Mouse (Mus musculus) bone marrow macrophage, adult 2 months (primary cell): Measurements from ENCODE around the gene Gbp3.

Experiments
- CTCF ChIP-seq: IDR thresholded peaks from 2 replicates; pipeline ENCODE4 v1.5.1; 2012; ENCODE audit warnings: low read depth, mild to moderate bottlenecking, low read length, moderate library complexity
- POLR2A ChIP-seq: IDR thresholded peaks from 2 replicates; pipeline ENCODE4 v1.6.1; 2012; ENCODE audit warnings: mild to moderate bottlenecking, low read depth, low read length, borderline replicate concordance

DNA sequence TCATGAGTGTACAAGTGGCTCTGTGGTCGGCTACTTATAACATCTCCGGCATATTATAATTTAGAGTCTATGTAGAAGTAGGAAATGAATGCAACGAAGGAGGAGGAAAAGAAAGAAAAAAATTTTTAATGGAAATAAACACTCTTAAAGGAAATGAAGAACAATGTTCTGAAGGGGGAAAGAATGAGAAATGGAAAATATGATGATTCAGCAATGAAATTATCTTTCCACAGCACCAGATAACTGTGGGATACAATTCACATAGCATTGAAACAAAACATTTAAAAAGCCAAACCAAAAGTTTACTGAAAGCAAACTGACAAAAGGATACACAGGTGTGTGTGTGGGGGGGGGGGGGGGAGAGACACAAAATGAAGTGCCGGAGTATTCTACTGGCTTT, 23.2 kb downstream of the Gbp3 start:
- TF ChIP-seq POLR2A (no peak), CTCF (no peak)
